Comparison of ENCODE assay signal across 15 mouse cellular contexts in genomic region chr3:54487844-54488243, GRCm38 (mm10).
DNase-seq lines count a peak whose midpoint lies in the region; ATAC-seq and TF ChIP-seq lines count a peak whose summit lies in the region.
"Had no signal": no experiment of that assay in that cellular context is flagged by ENCODE, and none has a peak within 500 bp of the region (broad histone marks: within the 10 kb centered on the region; RNA-seq: fewer than 3 reads in every experiment).

No protein-coding gene starts in this region.

- H3K4me3 ChIP-seq in heart, adult 2 months, result no peak overlapping the region
- no peak overlapping the region for H3K4me3 ChIP-seq in heart, embryonic 12.5 days
- no peak overlapping the region for H3K4me3 ChIP-seq in lung, embryonic 14.5 days (ENCODE audit: low read depth, low read length)
- no peak overlapping the region for H3K4me3 ChIP-seq in ES-E14 (ENCODE audit: insufficient read depth in 1 of 2, low read depth in 1 of 2, low read length in 2 of 2, poor library complexity in 1 of 2, severe bottlenecking in 1 of 2)
- H3K4me3 ChIP-seq: neural tube, embryonic 15.5 days; stomach, embryonic 15.5 days had no signal

- H3K79me2 ChIP-seq in heart, adult 2 months (replicated peaks; ENCODE audit: control insufficient read depth, insufficient read depth, low read length), result no peaks in the 10 kb centered on the region

- no peak for DNase-seq in heart, adult 2 months
- DNase-seq in lung, embryonic 14.5 days, result no peak
- no peak for DNase-seq in lung, adult 18-20 months
- DNase-seq in ES-E14 (ENCODE audit: low read depth, low spot score), result peak; percentile 35
- DNase-seq in naive thymus-derived CD4-positive, alpha-beta T cell, adult 2 months (ENCODE audit: low read depth), result peak; percentile 4
- DNase-seq in urinary bladder, adult 18-20 months (ENCODE audit: low spot score in 2 of 2), result no peak
- DNase-seq: cerebellum, postnatal 25 days; heart, postnatal 4 days; kidney, adult 8-10 months; lung, postnatal 36 days had no signal

- H3K9ac ChIP-seq in heart, adult 2 months (ENCODE audit: low read depth, low read length), result no peak overlapping the region
- no peak overlapping the region for H3K9ac ChIP-seq in heart, embryonic 12.5 days
- no peak overlapping the region for H3K9ac ChIP-seq in lung, embryonic 14.5 days
- H3K9ac ChIP-seq in ES-E14 (ENCODE audit: insufficient read depth, low read depth, low read length, poor library complexity, severe bottlenecking), result no peak overlapping the region
- H3K9ac ChIP-seq: neural tube, embryonic 15.5 days; stomach, embryonic 15.5 days had no signal

- peaks cover 3% of the 10 kb centered on the region for H3K9me3 ChIP-seq in heart, embryonic 12.5 days (replicated peaks)
- H3K9me3 ChIP-seq in lung, embryonic 14.5 days (ENCODE audit: low read depth, low read length), result no peaks in the 10 kb centered on the region
- H3K9me3 ChIP-seq in ES-E14 (ENCODE audit: control insufficient read depth, insufficient read depth, low read depth, low read length), result no peaks in the 10 kb centered on the region
- H3K9me3 ChIP-seq: neural tube, embryonic 15.5 days; stomach, embryonic 15.5 days had no signal

- 69% methylated on average over 4 of the region's 4 CpGs for WGBS in heart, adult 2 months
- 67% methylated on average over 4 of the region's 4 CpGs for WGBS in heart, embryonic 12.5 days
- WGBS in lung, embryonic 14.5 days, result 72% methylated on average over 4 of the region's 4 CpGs

- no peaks in the 10 kb centered on the region for H3K27me3 ChIP-seq in heart, adult 2 months (ENCODE audit: control insufficient read depth, insufficient read depth, low read length)
- no peaks in the 10 kb centered on the region for H3K27me3 ChIP-seq in heart, embryonic 12.5 days (replicated peaks)
- H3K27me3 ChIP-seq in lung, embryonic 14.5 days (ENCODE audit: insufficient read depth, low read length), result no peaks in the 10 kb centered on the region
- H3K27me3 ChIP-seq: neural tube, embryonic 15.5 days; stomach, embryonic 15.5 days had no signal

- no peak for ATAC-seq in heart, embryonic 12.5 days (ENCODE audit: insufficient number of reproducible peaks, low FRiP score)
- no peak for ATAC-seq in lung, embryonic 14.5 days (ENCODE audit: insufficient read depth)
- no peak for ATAC-seq in cerebellum, adult (ENCODE audit: insufficient number of reproducible peaks, low FRiP score, low TSS enrichment)
- ATAC-seq: midbrain, embryonic 16.5 days had no signal

- no peak overlapping the region for H3K27ac ChIP-seq in heart, adult 2 months
- no peak overlapping the region for H3K27ac ChIP-seq in heart, embryonic 12.5 days (ENCODE audit: poor library complexity, severe bottlenecking)
- no peak overlapping the region for H3K27ac ChIP-seq in lung, embryonic 14.5 days (ENCODE audit: low read depth)
- H3K27ac ChIP-seq in ES-E14 (ENCODE audit: insufficient read depth, low read depth, low read length, poor library complexity, severe bottlenecking), result no peak overlapping the region
- H3K27ac ChIP-seq: neural tube, embryonic 15.5 days; stomach, embryonic 15.5 days had no signal

- no peak for TF ChIP-seq EP300 in heart, adult 2 months (IDR thresholded peaks at IDR 0.05; ENCODE audit: insufficient read depth, low read depth, low read length)

- no peaks in the 10 kb centered on the region for H3K36me3 ChIP-seq in heart, adult 2 months (ENCODE audit: control insufficient read depth, insufficient read depth, low read length)
- no peaks in the 10 kb centered on the region for H3K36me3 ChIP-seq in heart, embryonic 12.5 days
- H3K36me3 ChIP-seq in lung, embryonic 14.5 days (ENCODE audit: insufficient read depth), result no peaks in the 10 kb centered on the region
- H3K36me3 ChIP-seq in ES-E14 (ENCODE audit: control insufficient read depth, insufficient read depth, low read length, poor library complexity, severe bottlenecking), result no peaks in the 10 kb centered on the region
- H3K36me3 ChIP-seq: neural tube, embryonic 15.5 days; stomach, embryonic 15.5 days had no signal

- no peak overlapping the region for H3K4me2 ChIP-seq in heart, embryonic 12.5 days
- no peak overlapping the region for H3K4me2 ChIP-seq in lung, embryonic 14.5 days
- H3K4me2 ChIP-seq: neural tube, embryonic 15.5 days; stomach, embryonic 15.5 days had no signal

- H3K4me1 ChIP-seq in heart, adult 2 months (ENCODE audit: control insufficient read depth, insufficient read depth, low read length), result no peaks in the 10 kb centered on the region
- no peaks in the 10 kb centered on the region for H3K4me1 ChIP-seq in heart, embryonic 12.5 days (replicated peaks)
- no peaks in the 10 kb centered on the region for H3K4me1 ChIP-seq in lung, embryonic 14.5 days (ENCODE audit: insufficient read depth)
- no peaks in the 10 kb centered on the region for H3K4me1 ChIP-seq in ES-E14 (ENCODE audit: control insufficient read depth in 2 of 2, insufficient read depth in 2 of 2, low read length in 2 of 2, poor library complexity in 1 of 2)
- H3K4me1 ChIP-seq: neural tube, embryonic 15.5 days; stomach, embryonic 15.5 days had no signal

- in situ Hi-C loops in ES-E14 (cut with MboI; ENCODE audit: low sequenced_read_pairs in 2 of 2, unreplicated experiment in 2 of 2), result no loop called here

- intact Hi-C loops in heart, adult 2 months (cut with DNase I), result no loop called here

- TF ChIP-seq POLR2A in heart, adult 2 months (IDR thresholded peaks at IDR 0.05; ENCODE audit: insufficient read depth, low read depth, low read length), result no peak

- TF ChIP-seq CTCF in heart, adult 2 months (IDR thresholded peaks at IDR 0.05), result peak; percentile 24; the same call in 1 of the 2 replicates
- TF ChIP-seq CTCF in lung, embryonic 14.5 days (IDR thresholded peaks at IDR 0.05; ENCODE audit: low read depth), result peak; percentile 44

TF ChIP-seq in ES-E14, 5 proteins besides CTCF, POLR2A, EP300 and RAD21:
- no peak for TF ChIP-seq MAFK (IDR thresholded peaks at IDR 0.05; ENCODE audit: insufficient read depth, low read depth, low read length)
- TF ChIP-seq ZC3H11A (IDR thresholded peaks at IDR 0.05; ENCODE audit: borderline replicate concordance, low read depth, low read length), result peak; percentile 38; the same call in 1 of the 2 replicates

Comparison
In these comparisons a context has a peak if more than half of its experiments do, and no peak if none do; other contexts are left out.
1. DNase-seq: peak in ES-E14 (single experiment) and naive thymus-derived CD4-positive, alpha-beta T cell, adult 2 months (single experiment); none in heart, adult 2 months (0 of 2), lung, embryonic 14.5 days (single experiment), lung, adult 18-20 months (0 of 2) and urinary bladder, adult 18-20 months (0 of 2).